Comparison of ENCODE assay signal across 8 mouse cellular contexts in the genomic region with DNA sequence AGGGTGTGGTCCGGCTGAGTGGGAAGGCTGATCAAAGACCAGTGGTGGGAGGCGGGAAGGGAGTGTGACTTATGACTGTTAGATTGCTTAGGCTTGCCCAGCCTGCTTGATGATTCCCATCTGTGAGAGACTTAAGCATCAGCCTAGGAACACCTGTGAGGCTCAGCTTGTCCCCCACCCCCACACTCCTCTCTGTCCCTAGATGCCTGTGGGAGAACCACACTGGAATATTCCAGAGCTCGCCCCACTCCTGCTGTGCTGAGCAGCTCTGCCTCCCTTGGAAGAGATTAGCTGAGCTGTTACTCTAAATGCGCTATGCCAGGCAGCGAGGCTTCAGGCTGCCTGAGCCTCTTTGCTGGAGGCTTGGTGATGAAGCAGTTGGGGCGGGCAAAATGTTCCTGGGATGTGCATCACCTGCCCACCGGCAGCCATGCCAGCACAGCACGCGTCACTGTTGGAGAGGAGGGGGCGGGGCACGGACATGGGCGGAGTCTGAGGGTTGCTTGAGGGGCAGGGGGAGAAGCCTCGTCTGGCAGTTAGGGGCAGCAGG. TPM values are rescaled to one million over a fixed set of nuclear protein-coding genes. Genes with fewer than 3 reads are reported as not detected.
DNase-seq lines count a peak whose midpoint lies in the region; ATAC-seq and TF ChIP-seq lines count a peak whose summit lies in the region.
"Not testable (repeated sequence)": the region's sequence is repeated elsewhere in the genome, so short reads cannot be mapped to it uniquely, and the experiment has no call there.

No protein-coding gene starts in this region.

- peaks cover 24% of the 10 kb centered on the region for H3K36me3 ChIP-seq in E14TG2a.4 (ENCODE audit: insufficient read depth, low read length)
- peaks cover 12% of the 10 kb centered on the region for H3K36me3 ChIP-seq in hindbrain, embryonic 13.5 days
- peaks cover 29% of the 10 kb centered on the region for H3K36me3 ChIP-seq in liver, embryonic 12.5 days
- H3K36me3 ChIP-seq in midbrain, embryonic 13.5 days = peaks cover 11% of the 10 kb centered on the region
- not testable (repeated sequence) for H3K36me3 ChIP-seq in small intestine, adult 2 months (ENCODE audit: control insufficient read depth, insufficient read depth, low read length)

- TF ChIP-seq CTCF in E14TG2a.4 (conservative IDR thresholded peaks at IDR 0.05; ENCODE audit: low read length); small intestine, adult 2 months (IDR thresholded peaks at IDR 0.05; ENCODE audit: extremely low read depth, insufficient read length, insufficient replicate concordance, low read depth, low read length): not testable (repeated sequence)

- H3K4me2 ChIP-seq in hindbrain, embryonic 13.5 days = peak overlapping the region; percentile 48
- peak overlapping the region; percentile 82 for H3K4me2 ChIP-seq in liver, embryonic 12.5 days
- H3K4me2 ChIP-seq in midbrain, embryonic 13.5 days (replicated peaks) = peak overlapping the region; percentile 45

- peaks cover 17% of the 10 kb centered on the region for H3K27me3 ChIP-seq in E14TG2a.4 (ENCODE audit: insufficient read depth, low read length)
- peaks cover 41% of the 10 kb centered on the region for H3K27me3 ChIP-seq in hindbrain, embryonic 13.5 days
- H3K27me3 ChIP-seq in liver, embryonic 12.5 days (replicated peaks); small intestine, adult 2 months (ENCODE audit: control insufficient read depth, insufficient read depth, low read length): not testable (repeated sequence)
- peaks cover 25% of the 10 kb centered on the region for H3K27me3 ChIP-seq in midbrain, embryonic 13.5 days

- ATAC-seq in hindbrain, embryonic 13.5 days (ENCODE audit: low FRiP score) = peak; percentile 44
- ATAC-seq in liver, embryonic 12.5 days = peak; percentile 86
- ATAC-seq in midbrain, embryonic 13.5 days = peak; percentile 29

- not testable (repeated sequence) for H3K9me3 ChIP-seq in E14TG2a.4 (ENCODE audit: low read length); hindbrain, embryonic 13.5 days; liver, embryonic 12.5 days (replicated peaks); midbrain, embryonic 13.5 days

- peaks cover 92% of the 10 kb centered on the region for H3K4me1 ChIP-seq in E14TG2a.4 (replicated peaks; ENCODE audit: low read depth, low read length)
- peaks cover 41% of the 10 kb centered on the region for H3K4me1 ChIP-seq in hindbrain, embryonic 13.5 days (replicated peaks)
- H3K4me1 ChIP-seq in liver, embryonic 12.5 days = peaks cover 94% of the 10 kb centered on the region
- H3K4me1 ChIP-seq in midbrain, embryonic 13.5 days (replicated peaks) = peaks cover 29% of the 10 kb centered on the region
- peaks cover 28% of the 10 kb centered on the region for H3K4me1 ChIP-seq in small intestine, adult 2 months (ENCODE audit: control insufficient read depth, insufficient read depth, insufficient read length, low read length)

- peak; percentile 81 for DNase-seq in embryo, embryonic 9.5 days (ENCODE audit: extremely low spot score)
- DNase-seq in frontal cortex, postnatal 36 days (ENCODE audit: low spot score in 2 of 2) = peak; percentile 72 to 78
- peak; percentile 82 for DNase-seq in layer of hippocampus, adult 9-11 months

- 0 out of 2 replicates have a peak overlapping the region, but pooled peaks have one; percentile 12 for H3K27ac ChIP-seq in hindbrain, embryonic 13.5 days
- peak overlapping the region; percentile 92 for H3K27ac ChIP-seq in liver, embryonic 12.5 days
- H3K27ac ChIP-seq in midbrain, embryonic 13.5 days = not testable (repeated sequence)
- peak overlapping the region; percentile 3; the same call in 1 of the 2 replicates for H3K27ac ChIP-seq in small intestine, adult 2 months (ENCODE audit: insufficient read depth, low read depth, low read length)

- WGBS in hindbrain, embryonic 13.5 days = 4% methylated on average over 11 of the region's 13 CpGs
- 6% methylated on average over 12 of the region's 13 CpGs for WGBS in liver, embryonic 12.5 days (ENCODE audit: insufficient replicate concordance)
- WGBS in midbrain, embryonic 13.5 days = 4% methylated on average over 11 of the region's 13 CpGs
- 4% methylated on average over 12 of the region's 13 CpGs for WGBS in small intestine, adult 2 months

- H3K9ac ChIP-seq in hindbrain, embryonic 13.5 days = peak overlapping the region; percentile 43; the same call in 1 of the 2 replicates
- peak overlapping the region; percentile 73 for H3K9ac ChIP-seq in liver, embryonic 12.5 days
- not testable (repeated sequence) for H3K9ac ChIP-seq in midbrain, embryonic 13.5 days (replicated peaks)

- TF ChIP-seq POLR2A in small intestine, adult 2 months (IDR thresholded peaks at IDR 0.05; ENCODE audit: low read depth, low read length) = not testable (repeated sequence)

- H3K4me3 ChIP-seq in E14TG2a.4 (replicated peaks; ENCODE audit: low read length) = peak overlapping the region; percentile 46; the same call in 1 of the 2 replicates
- peak overlapping the region; percentile 9; the same call in 1 of the 2 replicates for H3K4me3 ChIP-seq in hindbrain, embryonic 13.5 days
- peak overlapping the region; percentile 45 for H3K4me3 ChIP-seq in liver, embryonic 12.5 days
- 0 out of 2 replicates have a peak overlapping the region, but pooled peaks have one; percentile 1 for H3K4me3 ChIP-seq in midbrain, embryonic 13.5 days (replicated peaks)
- H3K4me3 ChIP-seq in small intestine, adult 2 months (ENCODE audit: low read depth, low read length) = 0 out of 2 replicates have a peak overlapping the region, but pooled peaks have one; percentile 1

RNA-seq across cellular contexts. Expression of a gene that starts 48.7 kb away (rescaled TPM):
- polyA plus RNA-seq in hindbrain, embryonic 13.5 days (2015; fragmentation: Nextera tagmentation; extraction: Ambion mirVana) = 8.2 and 8.6 TPM in 2 replicates
- 1.7 and 2.3 TPM in 2 replicates for polyA plus RNA-seq in liver, embryonic 12.5 days (2016; fragmentation: Nextera tagmentation; extraction: Ambion mirVana)
- polyA plus RNA-seq in midbrain, embryonic 13.5 days (2015; fragmentation: Nextera tagmentation; extraction: Ambion mirVana) = 9.7 and 13.2 TPM in 2 replicates
- polyA plus RNA-seq in small intestine, adult 2 months (2012; rRNA removed) = 6.1 and 8.3 TPM in 2 replicates

Comparison
In these comparisons a context has a peak if more than half of its experiments do, and no peak if none do; other contexts are left out.
1. ATAC-seq: peak in every context shown above with its lines; median percentile 86 in liver, embryonic 12.5 days; 44 in hindbrain, embryonic 13.5 days; 29 in midbrain, embryonic 13.5 days.